ENCODE assay signal across 8 mouse cellular contexts in the genomic region with DNA sequence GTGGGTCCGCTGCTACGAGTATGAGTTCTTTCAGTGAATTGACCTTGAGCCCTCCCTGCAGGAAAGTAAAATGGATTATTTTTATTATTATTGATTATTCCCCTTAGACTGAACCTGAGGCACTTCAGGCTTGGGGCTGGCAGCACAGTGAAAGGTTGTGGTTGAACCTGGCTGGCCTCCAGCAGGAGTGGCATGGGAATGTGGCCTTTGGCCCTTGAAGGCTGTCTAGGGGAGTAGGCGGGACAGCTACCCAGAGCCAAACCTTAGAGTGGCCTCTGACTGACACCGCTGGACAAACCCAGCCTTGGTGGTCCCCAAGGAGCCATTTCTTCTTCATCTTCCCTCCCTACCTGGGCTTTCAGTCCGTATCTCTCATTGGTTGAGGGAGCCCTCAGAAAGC. TPM values are rescaled to one million over a fixed set of nuclear protein-coding genes. Genes with fewer than 3 reads are reported as not detected.
DNase-seq lines count a peak whose midpoint lies in the region; ATAC-seq lines count a peak whose summit lies in the region.

No protein-coding gene starts in this region.

- DNase-seq in heart, postnatal 14 days: no peak
- DNase-seq in adrenal gland, postnatal 14 days: peak; percentile 74
- peak; percentile 89 to 94 for DNase-seq in kidney, postnatal 36 days
- DNase-seq in lung, postnatal 10 days: peak; percentile 62
- DNase-seq in cerebellum, adult 9-11 months: no peak

- peak overlapping the region; percentile 47 for H3K27ac ChIP-seq in heart, embryonic 15.5 days
- no peak overlapping the region for H3K27ac ChIP-seq in hindbrain, embryonic 12.5 days
- H3K27ac ChIP-seq in forebrain, embryonic 12.5 days: no peak overlapping the region

- no peaks in the 10 kb centered on the region for H3K4me1 ChIP-seq in heart, embryonic 15.5 days (replicated peaks)
- H3K4me1 ChIP-seq in hindbrain, embryonic 12.5 days: no peaks in the 10 kb centered on the region
- H3K4me1 ChIP-seq in forebrain, embryonic 12.5 days: no peaks in the 10 kb centered on the region

- intact Hi-C loops in heart, postnatal 14 days (cut with DNase I): no loop called here

- H3K4me3 ChIP-seq in heart, embryonic 15.5 days: no peak overlapping the region
- no peak overlapping the region for H3K4me3 ChIP-seq in hindbrain, embryonic 12.5 days
- H3K4me3 ChIP-seq in forebrain, embryonic 12.5 days (replicated peaks): no peak overlapping the region

- H3K4me2 ChIP-seq in heart, embryonic 15.5 days: no peak overlapping the region
- no peak overlapping the region for H3K4me2 ChIP-seq in hindbrain, embryonic 12.5 days (replicated peaks)
- no peak overlapping the region for H3K4me2 ChIP-seq in forebrain, embryonic 12.5 days

- no peaks in the 10 kb centered on the region for H3K27me3 ChIP-seq in heart, embryonic 15.5 days
- no peaks in the 10 kb centered on the region for H3K27me3 ChIP-seq in hindbrain, embryonic 12.5 days
- H3K27me3 ChIP-seq in forebrain, embryonic 12.5 days: no peaks in the 10 kb centered on the region

- no peak for ATAC-seq in heart, embryonic 15.5 days (replicated peaks; ENCODE audit: insufficient number of reproducible peaks, insufficient read depth, low FRiP score, low read depth)
- no peak for ATAC-seq in hindbrain, embryonic 12.5 days (ENCODE audit: low FRiP score)
- ATAC-seq in forebrain, embryonic 12.5 days (ENCODE audit: low FRiP score): no peak

- no peak overlapping the region for H3K9ac ChIP-seq in heart, embryonic 15.5 days
- H3K9ac ChIP-seq in hindbrain, embryonic 12.5 days: no peak overlapping the region
- H3K9ac ChIP-seq in forebrain, embryonic 12.5 days: no peak overlapping the region

- H3K36me3 ChIP-seq in heart, embryonic 15.5 days: no peaks in the 10 kb centered on the region
- H3K36me3 ChIP-seq in hindbrain, embryonic 12.5 days: no peaks in the 10 kb centered on the region
- no peaks in the 10 kb centered on the region for H3K36me3 ChIP-seq in forebrain, embryonic 12.5 days (replicated peaks)

- no peaks in the 10 kb centered on the region for H3K9me3 ChIP-seq in heart, embryonic 15.5 days (replicated peaks)
- H3K9me3 ChIP-seq in hindbrain, embryonic 12.5 days (replicated peaks): no peaks in the 10 kb centered on the region
- H3K9me3 ChIP-seq in forebrain, embryonic 12.5 days: no peaks in the 10 kb centered on the region

- WGBS in heart, embryonic 15.5 days: 74% methylated on average over 5 of the region's 5 CpGs
- WGBS in hindbrain, embryonic 12.5 days: 80% methylated on average over 5 of the region's 5 CpGs
- 89% methylated on average over 5 of the region's 5 CpGs for WGBS in forebrain, embryonic 12.5 days

RNA-seq across cellular contexts. Expression of gene Laptm4a, which starts 44.6 kb away (rescaled TPM):
- 287 and 312 TPM in 2 replicates for polyA plus RNA-seq in heart, embryonic 15.5 days (2015; fragmentation: Nextera tagmentation; extraction: Ambion mirVana)
- 100 to 1,000 TPM; 325 to 358 TPM for total RNA-seq in heart, postnatal 14 days (2021)
- 378 and 379 TPM in 2 replicates for total RNA-seq in adrenal gland, postnatal 14 days (2021)
- 222 and 249 TPM in 2 replicates for polyA plus RNA-seq in hindbrain, embryonic 12.5 days (2016; fragmentation: Nextera tagmentation; extraction: Ambion mirVana)
- 212 and 215 TPM in 2 replicates for polyA plus RNA-seq in forebrain, embryonic 12.5 days (2016; fragmentation: Nextera tagmentation; extraction: Ambion mirVana)

Comparison
In these comparisons a context has a peak if more than half of its experiments do, and no peak if none do; other contexts are left out.
1. DNase-seq: peak in adrenal gland, postnatal 14 days (single experiment), kidney, postnatal 36 days (2 of 2) and lung, postnatal 10 days (single experiment); none in heart, postnatal 14 days (0 of 2) and cerebellum, adult 9-11 months (single experiment).